Mouse (Mus musculus): ENCODE results near the gene Hax1. TPM values are rescaled to one million over a fixed set of nuclear protein-coding genes. Genes with fewer than 3 reads are reported as not detected.
A peak's percentile ranks its signal among the peaks of the same experiment; 100 is the strongest.

Gene Hax1
- polyA plus RNA-seq, 1 experiment from 2014 or later = 126 TPM

- DNase-seq (ENCODE audit: low spot score) = peak; percentile 26
Measured at GRCm38 (mm10) chr3:89962059-89962750, 36.4 kb downstream of the Hax1 start.

DNA sequence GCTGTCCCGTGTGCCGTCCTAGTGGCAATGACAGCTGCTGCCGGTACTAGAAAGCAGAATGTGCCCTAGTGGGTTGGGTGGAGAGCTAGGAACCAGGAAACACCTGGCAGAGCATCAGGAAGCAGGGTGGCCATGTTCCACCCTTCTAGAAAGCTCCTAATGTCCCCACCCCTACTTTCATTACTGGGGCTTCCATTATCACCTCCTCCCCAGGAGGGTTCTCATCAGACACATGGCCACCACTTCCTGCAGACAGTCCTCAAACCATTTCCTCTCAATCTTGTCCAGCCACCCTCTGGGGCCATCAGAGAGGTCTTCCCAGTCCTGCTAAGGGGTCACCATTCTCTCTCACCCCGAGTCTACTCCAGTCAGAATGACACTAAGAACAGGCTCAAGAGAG, 37.1 kb downstream of the Hax1 start:
- DNase-seq (ENCODE audit: low spot score) = peak; percentile 48

DNA sequence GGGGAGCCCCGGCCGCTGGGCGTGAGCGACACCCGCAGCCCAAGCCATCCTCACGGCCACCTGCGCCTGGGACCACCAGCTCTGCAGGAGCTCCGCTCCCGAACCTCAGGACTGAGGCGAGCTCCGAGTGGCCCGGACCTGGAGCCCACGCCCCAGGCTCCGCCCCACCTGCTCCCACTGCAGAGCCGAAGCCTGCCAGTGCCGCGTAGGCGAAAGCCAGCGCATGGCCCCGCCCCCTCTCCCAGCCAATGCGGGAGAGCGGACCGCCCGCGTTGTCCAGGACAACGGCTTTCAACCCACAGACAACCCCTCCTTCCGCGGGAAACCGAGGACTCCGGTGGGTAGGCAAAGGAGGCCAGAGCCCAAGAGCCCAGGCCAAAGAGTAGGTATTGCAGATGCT, 38.1 kb downstream of the Hax1 start:
- DNase-seq (ENCODE audit: low spot score) = peak; percentile 84

- no peak for DNase-seq (ENCODE audit: low spot score)
Measured at GRCm38 (mm10) chr3:89959435-89959834, 39.1 kb downstream of the Hax1 start.

DNA sequence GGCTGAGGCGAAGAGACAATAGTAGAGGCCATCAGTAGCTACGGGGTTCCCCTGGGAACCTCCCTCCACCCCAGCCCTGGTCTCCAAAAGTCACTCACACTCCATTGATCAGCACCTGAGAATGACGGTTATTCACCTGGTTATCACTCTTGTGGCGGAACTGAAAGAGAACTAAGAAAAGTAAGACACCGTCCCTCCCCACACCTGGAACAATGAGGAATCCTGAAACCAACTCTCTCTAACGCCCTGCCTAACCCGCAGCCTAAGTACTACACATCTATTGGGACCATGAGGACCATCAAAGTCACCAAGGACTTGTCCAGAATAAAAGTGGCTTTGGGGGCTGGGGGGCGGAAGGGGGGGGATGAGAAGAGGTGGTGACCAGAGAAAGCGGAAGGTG, 40.7 kb downstream of the Hax1 start:
- no peak for DNase-seq (ENCODE audit: low spot score)

DNA sequence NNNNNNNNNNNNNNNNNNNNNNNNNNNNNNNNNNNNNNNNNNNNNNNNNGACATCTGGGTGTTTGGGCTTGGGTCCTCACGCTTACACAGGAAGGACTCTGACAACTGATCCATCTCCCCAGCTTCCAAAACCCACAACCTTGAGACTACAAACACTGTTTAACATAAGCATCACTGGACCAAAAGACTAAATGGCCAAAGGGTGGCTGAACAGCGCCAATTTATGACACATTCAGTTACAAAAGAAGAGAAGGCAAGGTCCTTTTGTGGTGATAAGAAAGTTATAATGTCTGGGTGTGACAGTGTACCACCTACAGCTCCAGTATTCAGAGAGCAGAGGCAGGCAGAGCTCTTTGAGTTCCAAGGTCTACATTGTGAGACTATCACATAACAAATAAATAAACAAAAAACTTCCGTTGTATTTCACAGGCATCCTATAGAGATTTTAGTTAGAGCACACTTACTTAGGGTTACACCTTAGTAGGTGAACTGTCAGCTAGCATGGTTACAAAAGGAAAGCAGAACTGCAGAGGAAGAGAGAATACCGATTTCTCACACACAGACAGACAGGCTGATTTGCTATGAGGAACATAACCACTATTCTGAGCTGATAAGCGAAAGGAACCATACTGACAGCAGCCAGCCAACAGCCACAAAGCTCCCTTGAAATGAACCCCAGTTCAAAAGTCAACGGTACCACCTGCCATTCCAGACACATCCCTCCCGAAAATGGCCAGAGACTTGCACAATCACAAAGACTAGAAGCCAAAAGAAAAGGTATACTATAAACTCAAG, 42.2 kb downstream of the Hax1 start:
- no peak for DNase-seq (ENCODE audit: low spot score)

DNA sequence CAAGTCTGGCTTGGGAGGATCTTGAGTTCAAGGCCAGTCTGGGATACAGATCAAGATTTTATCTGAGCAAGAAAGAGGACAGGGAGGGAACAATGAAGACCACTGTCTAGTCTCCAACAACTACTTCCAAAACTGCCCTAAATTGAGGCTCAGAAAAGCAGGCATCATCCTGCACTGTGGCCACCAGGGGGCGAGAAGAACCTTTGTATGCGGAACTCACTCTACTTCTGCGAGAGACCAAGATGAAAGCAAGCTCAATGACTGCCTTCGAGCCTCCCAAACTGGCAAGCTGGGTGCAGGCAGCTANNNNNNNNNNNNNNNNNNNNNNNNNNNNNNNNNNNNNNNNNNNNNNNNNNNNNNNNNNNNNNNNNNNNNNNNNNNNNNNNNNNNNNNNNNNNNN, 45.2 kb downstream of the Hax1 start:
- peak; percentile 85 for DNase-seq (ENCODE audit: low spot score)

DNA sequence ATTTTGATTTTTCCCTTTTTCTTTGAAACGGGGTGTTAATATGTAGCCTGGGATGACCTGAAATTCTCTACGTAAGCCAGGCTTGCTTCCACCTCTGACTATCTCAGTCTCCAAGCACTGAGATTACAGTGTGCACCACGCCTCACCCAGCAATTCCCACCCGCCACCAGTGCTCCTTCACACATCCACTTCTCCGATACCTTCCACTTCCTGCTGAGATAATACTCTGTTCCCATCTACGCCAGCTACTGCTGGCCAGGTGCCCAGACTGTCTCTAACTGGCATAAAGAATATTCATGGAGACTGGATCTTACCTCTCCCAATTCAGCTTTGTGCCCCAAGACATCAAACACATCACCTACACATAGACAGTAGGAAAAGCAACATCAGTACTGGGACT, 49.9 kb downstream of the Hax1 start:
- DNase-seq (ENCODE audit: low spot score) = no peak

DNA sequence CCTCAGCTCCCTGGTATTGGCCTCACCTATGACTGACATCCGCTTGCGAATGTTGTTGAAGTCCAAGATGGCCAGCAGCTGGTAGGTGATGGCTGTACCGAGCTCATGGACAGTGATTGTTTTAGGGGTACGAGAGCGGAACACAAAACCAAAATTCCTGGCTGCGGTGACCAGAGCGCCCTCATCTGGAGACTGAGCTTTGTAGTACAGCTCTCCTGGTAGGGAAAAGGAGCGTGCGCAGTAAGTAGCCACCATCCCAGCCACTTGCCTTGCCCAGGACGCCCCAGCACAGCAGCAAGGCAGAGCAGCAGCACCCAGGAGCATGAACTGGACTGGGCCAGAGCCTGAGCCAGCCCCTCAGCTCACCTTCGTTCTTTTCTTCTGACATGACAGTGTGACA, 50.6 kb downstream of the Hax1 start:
- no peak for DNase-seq (ENCODE audit: low spot score)

Small RNA genes within 50 kb of the gene (microRNA-seq; reads per million reads assigned to microRNA genes)
- 2.9 reads per million for gene Mir7669 (ENCODE audit: borderline number of aligned reads)

Other genes starting within 250 kb of the Hax1 start
- gene Chrnb2, start 234.1 kb downstream of the Hax1 start, polyA plus RNA-seq (2015; fragmentation: Nextera tagmentation; extraction: Ambion mirVana) = 0.53 and 0.55 TPM in 2 replicates
- gene Ube2q1, start 225.2 kb downstream of the Hax1 start, polyA plus RNA-seq (2015; fragmentation: Nextera tagmentation; extraction: Ambion mirVana) = 16.6 and 16.7 TPM in 2 replicates
- 1.0 and 1.1 TPM in 2 replicates for gene She, start 167.4 kb downstream of the Hax1 start, polyA plus RNA-seq (2015; fragmentation: Nextera tagmentation; extraction: Ambion mirVana)
- 4.1 and 4.2 TPM in 2 replicates for gene Il6ra, start 85.6 kb downstream of the Hax1 start, polyA plus RNA-seq (2015; fragmentation: Nextera tagmentation; extraction: Ambion mirVana)
- 7.9 and 8.7 TPM in 2 replicates for gene Atp8b2, start 35.3 kb downstream of the Hax1 start, polyA plus RNA-seq (2015; fragmentation: Nextera tagmentation; extraction: Ambion mirVana)
- gene 4933434E20Rik, start 52.9 kb upstream of the Hax1 start, polyA plus RNA-seq (2015; fragmentation: Nextera tagmentation; extraction: Ambion mirVana) = 176 and 182 TPM in 2 replicates
- gene Ubap2l, start 53.8 kb upstream of the Hax1 start, polyA plus RNA-seq (2015; fragmentation: Nextera tagmentation; extraction: Ambion mirVana) = 142 and 145 TPM in 2 replicates
- 687 and 711 TPM in 2 replicates for gene Tpm3, start 73.9 kb upstream of the Hax1 start, polyA plus RNA-seq (2015; fragmentation: Nextera tagmentation; extraction: Ambion mirVana)
- 0.15 and 0.27 TPM in 2 replicates for gene Nup210l, start 105.4 kb upstream of the Hax1 start, polyA plus RNA-seq (2015; fragmentation: Nextera tagmentation; extraction: Ambion mirVana)
- gene Rps27, start 214.9 kb upstream of the Hax1 start, polyA plus RNA-seq (2015; fragmentation: Nextera tagmentation; extraction: Ambion mirVana) = 2,641 and 2,777 TPM in 2 replicates
- 5.0 and 5.8 TPM in 2 replicates for gene Rab13, start 214.9 kb upstream of the Hax1 start, polyA plus RNA-seq (2015; fragmentation: Nextera tagmentation; extraction: Ambion mirVana)
- 169 and 171 TPM in 2 replicates for gene Jtb, start 232.8 kb upstream of the Hax1 start, polyA plus RNA-seq (2015; fragmentation: Nextera tagmentation; extraction: Ambion mirVana)
- 3.3 and 3.9 TPM in 2 replicates for gene Creb3l4, start 244.7 kb upstream of the Hax1 start, polyA plus RNA-seq (2015; fragmentation: Nextera tagmentation; extraction: Ambion mirVana)
- gene Slc39a1, start 249.4 kb upstream of the Hax1 start, polyA plus RNA-seq (2015; fragmentation: Nextera tagmentation; extraction: Ambion mirVana) = 92.7 and 96.1 TPM in 2 replicates

Measured in thymus, postnatal 0 days (tissue).